Comparison of ENCODE assay signal across 14 mouse cellular contexts in the genomic region with DNA sequence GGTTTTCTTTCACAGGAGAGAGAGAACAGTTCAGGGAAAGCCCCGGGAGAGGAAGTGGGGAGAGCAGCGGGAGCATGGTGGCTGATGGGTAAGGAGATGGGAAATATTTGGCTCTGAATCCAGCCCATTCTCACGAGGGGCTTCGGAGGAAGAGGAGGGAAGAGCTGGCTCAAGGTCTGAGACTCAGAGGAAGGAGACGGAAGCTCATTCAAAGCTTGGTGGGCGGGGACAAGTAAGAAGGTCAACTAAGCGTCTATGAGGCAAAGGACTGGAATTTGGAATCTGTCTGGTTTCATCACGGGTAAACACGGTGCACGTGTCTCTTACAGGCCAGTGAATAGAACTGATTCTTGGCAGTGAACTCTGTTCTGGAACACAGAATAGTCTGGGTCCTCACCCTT. TPM values are rescaled to one million over a fixed set of nuclear protein-coding genes. Genes with fewer than 3 reads are reported as not detected.
DNase-seq lines count a peak whose midpoint lies in the region; TF ChIP-seq lines count a peak whose summit lies in the region.
"Had no signal": no experiment of that assay in that cellular context is flagged by ENCODE, and none has a peak within 500 bp of the region (broad histone marks: within the 10 kb centered on the region; RNA-seq: fewer than 3 reads in every experiment).

No protein-coding gene starts in this region.

- H3K27me3 ChIP-seq in cerebellum, adult 2 months (ENCODE audit: control insufficient read depth, insufficient read depth, low read length): no peaks in the 10 kb centered on the region

- no peak overlapping the region for H3K27ac ChIP-seq in cerebellum, adult 2 months (ENCODE audit: insufficient read depth, low read length)
- H3K27ac ChIP-seq: heart, adult 2 months; hindbrain, embryonic 14.5 days had no signal

- no peak for TF ChIP-seq POLR2A in cerebellum, adult 2 months (IDR thresholded peaks at IDR 0.05; ENCODE audit: borderline replicate concordance, insufficient read depth, low read length)

- no peak overlapping the region for H3K4me3 ChIP-seq in cerebellum, adult 2 months (replicated peaks; ENCODE audit: insufficient read depth, low read depth, low read length)
- H3K4me3 ChIP-seq: heart, adult 2 months had no signal

- WGBS in cerebellum, adult 2 months: 35% methylated on average over 10 of the region's 10 CpGs

- peak; percentile 44 for DNase-seq in ovary, adult 18-20 months (ENCODE audit: low spot score)
- DNase-seq in ovary, postnatal 10 days (ENCODE audit: low spot score): no peak
- peak; percentile 61 for DNase-seq in fibroblast of lung, adult 2 months (ENCODE audit: low read depth)
- peak; percentile 76 to 89 for DNase-seq in kidney, postnatal 25 days
- no peak for DNase-seq in frontal cortex, adult 2 months (ENCODE audit: extremely low spot score in 1 of 2, low spot score in 1 of 2)
- DNase-seq in layer of hippocampus, adult 11-12 months (ENCODE audit: low spot score): no peak
- no peak for DNase-seq in cerebellum, adult 2 months
- DNase-seq in natural killer cell, adult 2 months (ENCODE audit: low spot score in 2 of 2): no peak
- DNase-seq: heart, adult 2 months had no signal

- H3K4me1 ChIP-seq in cerebellum, adult 2 months (ENCODE audit: control insufficient read depth, insufficient read depth, low read length): no peaks in the 10 kb centered on the region

- no peak for TF ChIP-seq CTCF in cerebellum, adult 2 months (IDR thresholded peaks at IDR 0.05; ENCODE audit: borderline replicate concordance, insufficient read depth, low read depth, low read length)

RNA-seq across cellular contexts. Expression of gene Gpatch3, which starts 4.5 kb away (rescaled TPM):
- 7.0 and 7.5 TPM in 2 replicates for polyA plus RNA-seq in frontal cortex, adult 2 months (2012; rRNA removed)
- polyA plus RNA-seq in cerebellum, adult 2 months (2012; rRNA removed): 9.4 and 10.2 TPM in 2 replicates

RNA-seq across cellular contexts. Expression of gene Gpn2, which starts 14.1 kb away (rescaled TPM):
- 18.9 and 22.4 TPM in 2 replicates for polyA plus RNA-seq in frontal cortex, adult 2 months (2012; rRNA removed)
- polyA plus RNA-seq in cerebellum, adult 2 months (2012; rRNA removed): 23.6 and 23.9 TPM in 2 replicates

RNA-seq across cellular contexts. Expression of gene Nr0b2, which starts 16.9 kb away (rescaled TPM):
- not detected in 2 replicates for polyA plus RNA-seq in frontal cortex, adult 2 months (2012; rRNA removed)
- 2.1 and 2.6 TPM in 2 replicates for polyA plus RNA-seq in cerebellum, adult 2 months (2012; rRNA removed)
- polyA plus RNA-seq: brain, embryonic 14.5 days; forebrain, embryonic 14.5 days; hindbrain, embryonic 14.5 days; limb, embryonic 11.5 days; neural tube, embryonic 14.5 days had no signal

RNA-seq across cellular contexts. Expression of gene Nudc, which starts 24.3 kb away (rescaled TPM):
- polyA plus RNA-seq in frontal cortex, adult 2 months (2012; rRNA removed): 210 and 219 TPM in 2 replicates
- polyA plus RNA-seq in cerebellum, adult 2 months (2012; rRNA removed): 197 and 231 TPM in 2 replicates

RNA-seq across cellular contexts. Expression of gene Sfn, which starts 31.9 kb away (rescaled TPM):
- polyA plus RNA-seq in frontal cortex, adult 2 months (2012; rRNA removed): 2.5 and 2.9 TPM in 2 replicates
- 4.2 and 4.8 TPM in 2 replicates for polyA plus RNA-seq in cerebellum, adult 2 months (2012; rRNA removed)

Comparison
In these comparisons a context has a peak if more than half of its experiments do, and no peak if none do; other contexts are left out.
1. DNase-seq: peak in ovary, adult 18-20 months (single experiment), fibroblast of lung, adult 2 months (single experiment) and kidney, postnatal 25 days (2 of 2); none in ovary, postnatal 10 days (single experiment), frontal cortex, adult 2 months (0 of 2), layer of hippocampus, adult 11-12 months (single experiment), cerebellum, adult 2 months (0 of 2) and natural killer cell, adult 2 months (0 of 2).